Mouse (Mus musculus): Measurements from ENCODE around the gene Gabrg2. TPM values are rescaled to one million over a fixed set of nuclear protein-coding genes. Genes with fewer than 3 reads are reported as not detected.

The Gabrg2 gene
- 0.07 TPM in 1 of 2 replicates, not detected in the other for total RNA-seq (2012; rRNA removed)
- polyA plus RNA-seq (2012; ENCODE audit: insufficient read depth in 1 of 2, insufficient read length in 2 of 2, low read depth in 1 of 2, low replicate concordance in 2 of 2, missing spikeins in 1 of 2) = not detected

DNA sequence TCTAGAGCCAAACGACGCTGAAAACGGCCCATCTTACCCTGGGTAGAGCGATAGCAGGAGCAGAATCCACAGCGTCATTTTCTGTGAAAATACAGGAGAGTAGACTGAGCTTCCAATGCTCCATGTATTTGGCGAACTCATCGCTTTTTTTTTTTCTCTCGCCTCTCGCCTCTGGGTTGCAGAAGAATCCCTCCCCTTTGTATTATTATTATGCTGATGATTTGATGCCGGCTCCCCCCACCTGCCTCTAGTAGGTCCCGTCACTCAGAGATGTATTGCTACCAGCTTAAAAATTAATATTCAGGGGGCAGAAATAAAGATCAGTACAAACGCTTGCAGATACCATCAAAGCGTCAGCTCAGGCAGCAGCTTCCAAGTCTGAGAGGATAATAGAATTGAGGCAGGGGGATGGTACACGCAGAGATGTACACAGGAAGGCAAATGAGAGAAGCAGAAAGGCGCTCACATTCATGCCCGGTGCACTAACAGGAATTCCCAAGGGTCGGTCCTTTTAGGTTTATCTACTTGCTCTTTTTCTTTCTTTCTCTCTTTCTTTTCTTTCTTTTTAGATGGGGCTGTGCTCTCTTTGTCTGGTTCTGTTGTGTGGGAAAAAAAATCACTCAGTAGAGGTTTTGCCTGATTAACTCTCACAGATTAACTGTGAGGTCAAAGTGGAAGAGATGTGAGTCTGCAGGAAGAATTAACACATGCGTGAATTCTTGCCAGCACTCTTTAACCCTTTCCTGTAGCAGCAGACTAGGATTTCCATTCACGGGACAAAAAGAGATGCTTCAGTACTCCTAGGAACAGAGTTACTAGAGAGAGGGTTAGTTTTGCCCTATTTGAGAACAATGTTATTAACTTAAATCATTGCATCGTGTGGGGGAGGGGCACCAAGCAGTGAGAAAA, at the start of gene Gabrg2:
Gabrg2 (minus strand) TSS at position 668 of the 909 bp plus-strand sequence.
- H3K27me3 ChIP-seq (ENCODE audit: control insufficient read depth in 1 of 2, insufficient read depth in 2 of 2, low read length in 2 of 2) = no peaks in the 10 kb centered on the region
- no peak within 1 kb of the TSS for H3K27ac ChIP-seq (ENCODE audit: control insufficient read depth, low read depth, low read length)
- no peaks in the 10 kb centered on the region for H3K36me3 ChIP-seq (ENCODE audit: control insufficient read depth in 1 of 2, insufficient read depth in 2 of 2, low read length in 2 of 2)
- H3K4me3 ChIP-seq (ENCODE audit: control insufficient read depth in 1 of 2, insufficient read depth in 1 of 2, low read depth in 2 of 2, low read length in 2 of 2) = no peak within 1 kb of the TSS
- no peaks in the 10 kb centered on the region for H3K79me2 ChIP-seq (ENCODE audit: control insufficient read depth, insufficient read depth, low read length, poor library complexity)
- no peak for DNase-seq (ENCODE audit: low read depth, low spot score)
- H3K9ac ChIP-seq (ENCODE audit: control insufficient read depth, low read depth, low read length, poor library complexity, severe bottlenecking) = no peak within 1 kb of the TSS
- TF ChIP-seq MXI1 (IDR thresholded peaks at IDR 0.05; ENCODE audit: low read depth, low read length) (no peak), UBTF (IDR thresholded peaks at IDR 0.05; ENCODE audit: borderline replicate concordance, insufficient read depth, low read depth, low read length) (no peak), EP300 (IDR thresholded peaks at IDR 0.05; ENCODE audit: low read depth in 1 of 2, low read length in 2 of 2) (no peak), POLR2AphosphoS5 (IDR thresholded peaks at IDR 0.05; ENCODE audit: borderline replicate concordance, low read depth, low read length) (no peak), ZMIZ1 (IDR thresholded peaks at IDR 0.05; ENCODE audit: low read depth, low read length) (no peak), HCFC1 (IDR thresholded peaks at IDR 0.05; ENCODE audit: low read depth, low read length) (no peak), CHD2 (IDR thresholded peaks at IDR 0.05; ENCODE audit: low read length) (no peak), SMC3 (IDR thresholded peaks at IDR 0.05; ENCODE audit: low read depth, low read length) (no peak), E2F4 (IDR thresholded peaks at IDR 0.05; ENCODE audit: borderline replicate concordance, low read depth, low read length) (no peak), ELF1 (IDR thresholded peaks at IDR 0.05; ENCODE audit: low read depth, low read length) (no peak), CTCF (IDR thresholded peaks at IDR 0.05 in 2 of 3, conservative IDR thresholded peaks at IDR 0.05 in 1 of 3; ENCODE audit: control insufficient read depth in 1 of 3, insufficient read depth in 1 of 3, low read depth in 2 of 3, low read length in 3 of 3, poor library complexity in 1 of 3, severe bottlenecking in 1 of 3) (no peak), TAL1 (IDR thresholded peaks at IDR 0.05; ENCODE audit: low read length) (no peak), NELFE (IDR thresholded peaks at IDR 0.05; ENCODE audit: low read depth, low read length) (no peak), NRF1 (IDR thresholded peaks at IDR 0.05; ENCODE audit: insufficient read depth, low read depth, low read length, poor library complexity, severe bottlenecking) (no peak), BHLHE40 (IDR thresholded peaks at IDR 0.05; ENCODE audit: borderline replicate concordance, low read depth, low read length) (no peak), MAX (IDR thresholded peaks at IDR 0.05; ENCODE audit: low read length) (no peak), USF2 (IDR thresholded peaks at IDR 0.05; ENCODE audit: borderline replicate concordance in 1 of 2, insufficient read depth in 1 of 2, low read depth in 1 of 2, low read length in 2 of 2) (no peak), MEF2A (IDR thresholded peaks at IDR 0.05; ENCODE audit: extremely low read depth, insufficient replicate concordance, low read depth, low read length, poor library complexity, severe bottlenecking) (no peak)
- H3K9me3 ChIP-seq (replicated peaks; ENCODE audit: insufficient read depth, low read length) = no peaks in the 10 kb centered on the region
- no peaks in the 10 kb centered on the region for H3K4me1 ChIP-seq (ENCODE audit: control insufficient read depth in 1 of 2, insufficient read depth in 2 of 2, low read length in 2 of 2)

All from MEL (cell line).